Mouse (Mus musculus): ENCODE data around the gene Kcnmb3.
"Not testable (repeated sequence)": the region's sequence is repeated elsewhere in the genome, so short reads cannot be mapped to it uniquely, and the experiment has no call there.

Kcnmb3 gene

GRCm38 (mm10) chr3:32430394-32430793, 61.6 kb downstream of the Kcnmb3 start:
- no peak for DNase-seq (ENCODE audit: low spot score)

GRCm38 (mm10) chr3:32429351-32429750, 62.7 kb downstream of the Kcnmb3 start:
- DNase-seq (ENCODE audit: low spot score) = not testable (repeated sequence)

- no peak for DNase-seq (ENCODE audit: low spot score)
Observed at GRCm38 (mm10) chr3:32428921-32429320, 63.1 kb downstream of the Kcnmb3 start.

- DNase-seq (ENCODE audit: low spot score) = no peak
Observed at GRCm38 (mm10) chr3:32428361-32428760, 63.7 kb downstream of the Kcnmb3 start.

GRCm38 (mm10) chr3:32427695-32428094, 64.3 kb downstream of the Kcnmb3 start:
- no peak for DNase-seq (ENCODE audit: low spot score)
